Mouse (Mus musculus) midbrain, embryonic 12.5 days (tissue): Measurements from ENCODE around the gene 4933402J07Rik. TPM values are rescaled to one million over a fixed set of nuclear protein-coding genes. Genes with fewer than 3 reads are reported as not detected.

Source experiments
- ATAC-seq: fragments of 200-750 bp; cut with Nextera tagmentation; 2 replicates; pipeline ENCODE4 v1.8.0; 2017; ENCODE audit warnings: low read depth, moderate TSS enrichment, moderate library complexity; ENCODE audit not compliant: low FRiP score
- H3K27ac ChIP-seq: fragments of 300-500 bp; sonication (generic); replicated peaks from 2 replicates; pipeline ENCODE4 v1.5.1; 2016; ENCODE audit warnings: mild to moderate bottlenecking
- H3K27me3 ChIP-seq: fragments of 300-500 bp; sonication (generic); 2 replicates; pipeline ENCODE4 v1.6.1; 2016; ENCODE audit warnings: mild to moderate bottlenecking
- H3K36me3 ChIP-seq: fragments of 300-500 bp; sonication (generic); 2 replicates; pipeline ENCODE4 v1.6.1; 2016
- H3K4me1 ChIP-seq: fragments of 300-500 bp; sonication (generic); 2 replicates; pipeline ENCODE4 v1.6.1; 2016
- H3K4me2 ChIP-seq: fragments of 300-500 bp; sonication (generic); replicated peaks from 2 replicates; pipeline ENCODE4 v1.6.1; 2016; ENCODE audit warnings: mild to moderate bottlenecking, moderate library complexity
- H3K4me3 ChIP-seq: fragments of 300-500 bp; sonication (generic); 2 replicates; pipeline ENCODE4 v1.5.1; 2016; ENCODE audit warnings: mild to moderate bottlenecking
- H3K9ac ChIP-seq: fragments of 300-500 bp; sonication (generic); replicated peaks from 2 replicates; pipeline ENCODE4 v1.6.1; 2016; ENCODE audit warnings: mild to moderate bottlenecking, moderate library complexity
- H3K9me3 ChIP-seq: fragments of 300-500 bp; sonication (generic); 2 replicates; pipeline ENCODE4 v1.6.1; 2016; ENCODE audit warnings: mild to moderate bottlenecking
- WGBS: fragments of 180-500 bp; shearing (Covaris S2); methylation state at CpG from one replicate; pipeline ENCODE4 v1.1.7; 2016; 5-methylcytosine and 5-hydroxymethylcytosine counted together
- polyA plus RNA-seq: library from polyadenylated mRNA; unstranded; fragments of >200 nt; fragmentation: Nextera tagmentation; extraction: Ambion mirVana; gene quantifications from 2 replicates; pipeline ENCODE4 v1.2.1, GENCODE M21; 2016

The 4933402J07Rik gene
- polyA plus RNA-seq, 1 experiment from 2014 or later = not detected

- ATAC-seq = no peak
- H3K9me3 ChIP-seq = no peaks in the 10 kb centered on the region
- no peak overlapping the region for H3K4me3 ChIP-seq
- H3K4me2 ChIP-seq = no peak overlapping the region
- H3K9ac ChIP-seq = no peak overlapping the region
- no peaks in the 10 kb centered on the region for H3K27me3 ChIP-seq
- H3K36me3 ChIP-seq = no peaks in the 10 kb centered on the region
- H3K27ac ChIP-seq = no peak overlapping the region
- no peaks in the 10 kb centered on the region for H3K4me1 ChIP-seq
- 46% methylated on average over 6 of the region's 6 CpGs for WGBS
Measured at GRCm38 (mm10) chr8:87629656-87630055, 66.0 kb downstream of the 4933402J07Rik start.

GRCm38 (mm10) chr8:87631776-87632175, 68.1 kb downstream of the 4933402J07Rik start:
- no peaks in the 10 kb centered on the region for H3K36me3 ChIP-seq
- no peaks in the 10 kb centered on the region for H3K4me1 ChIP-seq
- H3K27me3 ChIP-seq = no peaks in the 10 kb centered on the region
- no peak overlapping the region for H3K9ac ChIP-seq
- WGBS = 86% methylated on average over 7 of the region's 7 CpGs
- H3K4me2 ChIP-seq = no peak overlapping the region
- H3K9me3 ChIP-seq = no peaks in the 10 kb centered on the region
- no peak overlapping the region for H3K27ac ChIP-seq
- H3K4me3 ChIP-seq = no peak overlapping the region
- ATAC-seq = no peak

- Histone ChIP-seq H3K27me3 (peaks cover 4% of the 10 kb centered on the region; the same call in 1 of the 2 replicates), H3K27ac (no peak overlapping the region), H3K4me1 (no peaks in the 10 kb centered on the region), H3K4me2 (no peak overlapping the region), H3K4me3 (no peak overlapping the region), H3K36me3 (no peaks in the 10 kb centered on the region), H3K9ac (no peak overlapping the region), H3K9me3 (no peaks in the 10 kb centered on the region)
- 85% methylated on average over 11 of the region's 11 CpGs for WGBS
- no peak for ATAC-seq
Measured at GRCm38 (mm10) chr8:87636226-87636742, 72.6 kb downstream of the 4933402J07Rik start.

Other genes with a start within 250 kb of the 4933402J07Rik start
- gene Cbln1, start 91.2 kb upstream of the 4933402J07Rik start, polyA plus RNA-seq = 9.9 and 10.6 TPM in 2 replicates